Mouse (Mus musculus) heart, embryonic 11.5 days (tissue): ENCODE data around the gene D630003M21Rik. TPM values are rescaled to one million over a fixed set of nuclear protein-coding genes. Genes with fewer than 3 reads are reported as not detected.

Source experiments
- ATAC-seq: fragments of 200-750 bp; cut with Nextera tagmentation; replicated peaks from 2 replicates; pipeline ENCODE4 v1.8.0; 2017; ENCODE audit warnings: moderate library complexity; ENCODE audit not compliant: insufficient number of reproducible peaks, low FRiP score, low TSS enrichment
- H3K27ac ChIP-seq: fragments of 300-500 bp; sonication (generic); 2 replicates; pipeline ENCODE4 v1.5.1; 2014; ENCODE audit warnings: mild to moderate bottlenecking, low read depth, low read length
- H3K27me3 ChIP-seq: fragments of 300-500 bp; sonication (generic); 2 replicates; pipeline ENCODE4 v1.6.1; 2014; ENCODE audit warnings: mild to moderate bottlenecking, low read length, mixed read lengths; ENCODE audit not compliant: control insufficient read depth, insufficient read depth
- H3K36me3 ChIP-seq: fragments of 300-500 bp; sonication (generic); 2 replicates; pipeline ENCODE4 v1.6.1; 2014; ENCODE audit warnings: mild to moderate bottlenecking, low read length, moderate library complexity, mixed read lengths; ENCODE audit not compliant: control insufficient read depth, insufficient read depth
- H3K4me1 ChIP-seq: fragments of 300-500 bp; sonication (generic); 2 replicates; pipeline ENCODE4 v1.6.1; 2014; ENCODE audit warnings: low read length; ENCODE audit not compliant: control insufficient read depth, insufficient read depth
- H3K4me2 ChIP-seq: fragments of 300-500 bp; sonication (generic); 2 replicates; pipeline ENCODE4 v1.6.1; 2014; ENCODE audit warnings: mild to moderate bottlenecking, moderate library complexity
- H3K4me3 ChIP-seq: fragments of 300-500 bp; sonication (generic); 2 replicates; pipeline ENCODE4 v1.5.1; 2014; ENCODE audit warnings: low read depth, low read length
- H3K9ac ChIP-seq: fragments of 300-500 bp; sonication (generic); 2 replicates; pipeline ENCODE4 v1.6.1; 2014; ENCODE audit warnings: mild to moderate bottlenecking, low read depth, low read length, moderate library complexity
- H3K9me3 ChIP-seq: fragments of 300-500 bp; sonication (generic); replicated peaks from 2 replicates; pipeline ENCODE4 v1.6.1; 2016; ENCODE audit warnings: low read length; ENCODE audit not compliant: control insufficient read depth
- WGBS: fragments of 180-500 bp; shearing (Covaris S2); extraction: QIAGEN DNeasy Blood & Tissue Kit; methylation state at CpG from one replicate; pipeline ENCODE4 v1.1.7; 2014; ENCODE audit not compliant: insufficient replicate concordance; 5-methylcytosine and 5-hydroxymethylcytosine counted together
- microRNA-seq: library from miRNA; unstranded; fragments of <30 nt; microRNA quantifications from one replicate; pipeline ENCODE4, GENCODE M21; 2016; ENCODE audit warnings: borderline number of aligned reads
- polyA plus RNA-seq: library from polyadenylated mRNA; unstranded; fragments of >200 nt; fragmentation: Nextera tagmentation; extraction: Ambion mirVana; gene quantifications from 2 replicates; pipeline ENCODE4 v1.2.1, GENCODE M21; 2014

Gene D630003M21Rik
- polyA plus RNA-seq, 1 experiment from 2014 or later, result 0.57 TPM

DNA sequence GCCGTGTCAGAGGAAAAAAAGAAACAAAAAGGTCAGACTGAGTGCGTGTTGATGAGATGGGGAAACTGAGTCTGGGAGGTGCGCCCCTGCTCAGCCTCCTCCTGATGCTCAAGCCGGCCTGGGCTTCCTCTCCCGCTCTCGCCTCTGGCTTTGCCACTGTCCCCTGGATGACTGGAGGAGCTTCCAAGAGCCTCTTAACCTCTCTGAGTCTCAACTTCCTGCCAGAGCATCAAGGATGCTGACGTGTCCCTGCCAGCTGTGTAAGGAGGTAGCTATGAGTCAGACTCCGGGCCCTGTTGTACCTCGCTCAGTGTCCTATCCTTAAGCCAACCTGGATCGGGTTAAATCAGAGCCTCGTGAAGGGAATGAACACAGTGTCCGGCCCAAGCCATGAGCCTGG lies 91.3 kb downstream of the D630003M21Rik start:
- ATAC-seq, result no peak
- Histone ChIP-seq H3K4me1 (peaks cover 43% of the 10 kb centered on the region), H3K27ac (no peak overlapping the region), H3K9me3 (no peaks in the 10 kb centered on the region), H3K9ac (no peak overlapping the region), H3K4me2 (no peak overlapping the region), H3K27me3 (no peaks in the 10 kb centered on the region), H3K36me3 (peaks cover 16% of the 10 kb centered on the region), H3K4me3 (no peak overlapping the region)
- WGBS, result 76% methylated on average over 12 of the region's 12 CpGs

DNA sequence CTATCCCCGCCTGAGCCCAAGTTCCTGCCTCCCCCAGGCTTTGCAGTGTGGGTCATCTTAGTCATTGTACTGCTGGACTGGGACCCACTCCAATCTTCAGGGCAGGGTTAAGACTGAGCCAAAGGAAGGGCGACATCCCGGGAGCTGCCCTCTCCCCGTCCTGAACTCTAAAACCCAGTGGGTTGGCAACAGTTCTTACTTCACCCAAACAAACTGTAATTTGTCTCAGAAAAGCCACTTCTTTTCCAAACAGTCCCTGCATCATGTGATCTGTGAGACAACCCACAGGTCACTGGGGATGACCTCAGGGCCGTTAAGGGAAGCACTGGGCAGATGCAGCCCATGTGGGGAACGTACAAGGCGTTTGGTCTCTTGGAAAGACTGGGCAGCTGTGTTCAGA lies 92.8 kb downstream of the D630003M21Rik start:
- peaks cover 25% of the 10 kb centered on the region for H3K36me3 ChIP-seq
- no peaks in the 10 kb centered on the region for H3K27me3 ChIP-seq
- ATAC-seq, result no peak
- no peaks in the 10 kb centered on the region for H3K9me3 ChIP-seq
- peaks cover 34% of the 10 kb centered on the region for H3K4me1 ChIP-seq
- no peak overlapping the region for H3K27ac ChIP-seq
- WGBS, result 60% methylated on average over 7 of the region's 7 CpGs
- H3K4me3 ChIP-seq, result no peak overlapping the region
- H3K9ac ChIP-seq, result no peak overlapping the region
- H3K4me2 ChIP-seq, result no peak overlapping the region

DNA sequence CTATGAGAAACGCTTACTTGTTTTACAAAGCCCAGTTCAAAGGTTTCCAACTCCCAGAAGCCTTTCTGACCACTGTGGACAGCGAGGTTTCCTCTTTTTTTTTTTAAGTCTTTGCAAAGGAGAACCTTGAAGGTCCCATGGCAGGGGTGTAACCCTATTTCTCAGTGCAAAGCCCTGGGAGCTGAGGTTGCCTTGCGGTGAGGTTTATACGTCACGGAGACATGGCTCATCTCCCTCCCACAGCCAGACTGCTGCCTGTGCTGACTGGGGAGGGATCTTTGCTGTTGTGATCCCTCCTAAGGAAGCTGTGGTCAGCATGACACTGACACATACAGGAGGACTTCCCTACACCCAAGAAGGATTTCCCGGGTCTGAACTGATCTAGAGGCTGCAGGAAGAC lies 96.0 kb downstream of the D630003M21Rik start:
- H3K9me3 ChIP-seq, result no peaks in the 10 kb centered on the region
- H3K9ac ChIP-seq, result no peak overlapping the region
- WGBS, result 71% methylated on average over 6 of the region's 6 CpGs
- H3K4me2 ChIP-seq, result no peak overlapping the region
- ATAC-seq, result no peak
- H3K27me3 ChIP-seq, result no peaks in the 10 kb centered on the region
- H3K4me1 ChIP-seq, result peaks cover 34% of the 10 kb centered on the region
- H3K4me3 ChIP-seq, result no peak overlapping the region
- H3K36me3 ChIP-seq, result peaks cover 18% of the 10 kb centered on the region
- peak overlapping the region; percentile 22; the same call in 1 of the 2 replicates for H3K27ac ChIP-seq

Small RNA genes lying within 50 kb of the gene (microRNA-seq; reads per million reads assigned to microRNA genes)
- gene Mir7685, result not detected

Other genes starting within 250 kb of the D630003M21Rik start
- 24.5 and 25.6 TPM in 2 replicates for gene Tti1, start 200.8 kb downstream of the D630003M21Rik start, polyA plus RNA-seq
- 35.3 and 43.1 TPM in 2 replicates for gene Rprd1b, start 200.7 kb downstream of the D630003M21Rik start, polyA plus RNA-seq
- gene Tgm2, start 82.8 kb downstream of the D630003M21Rik start, polyA plus RNA-seq, result 129 and 130 TPM in 2 replicates
- not detected in 2 replicates for gene Bpi, start 28.9 kb upstream of the D630003M21Rik start, polyA plus RNA-seq
- 9.2 and 10.1 TPM in 2 replicates for gene Lbp, start 77.3 kb upstream of the D630003M21Rik start, polyA plus RNA-seq
- 1.3 and 1.6 TPM in 2 replicates for gene Snhg11, start 146.4 kb upstream of the D630003M21Rik start, polyA plus RNA-seq
- gene Ralgapb, start 180.6 kb upstream of the D630003M21Rik start, polyA plus RNA-seq, result 13.2 and 16.5 TPM in 2 replicates